Mouse (Mus musculus): ENCODE results near the gene Foxa3. TPM values are rescaled to one million over a fixed set of nuclear protein-coding genes. Genes with fewer than 3 reads are reported as not detected.

Foxa3 gene
- total and polyA plus RNA-seq, 2 experiments: 31.2 to 54.1 TPM

DNA sequence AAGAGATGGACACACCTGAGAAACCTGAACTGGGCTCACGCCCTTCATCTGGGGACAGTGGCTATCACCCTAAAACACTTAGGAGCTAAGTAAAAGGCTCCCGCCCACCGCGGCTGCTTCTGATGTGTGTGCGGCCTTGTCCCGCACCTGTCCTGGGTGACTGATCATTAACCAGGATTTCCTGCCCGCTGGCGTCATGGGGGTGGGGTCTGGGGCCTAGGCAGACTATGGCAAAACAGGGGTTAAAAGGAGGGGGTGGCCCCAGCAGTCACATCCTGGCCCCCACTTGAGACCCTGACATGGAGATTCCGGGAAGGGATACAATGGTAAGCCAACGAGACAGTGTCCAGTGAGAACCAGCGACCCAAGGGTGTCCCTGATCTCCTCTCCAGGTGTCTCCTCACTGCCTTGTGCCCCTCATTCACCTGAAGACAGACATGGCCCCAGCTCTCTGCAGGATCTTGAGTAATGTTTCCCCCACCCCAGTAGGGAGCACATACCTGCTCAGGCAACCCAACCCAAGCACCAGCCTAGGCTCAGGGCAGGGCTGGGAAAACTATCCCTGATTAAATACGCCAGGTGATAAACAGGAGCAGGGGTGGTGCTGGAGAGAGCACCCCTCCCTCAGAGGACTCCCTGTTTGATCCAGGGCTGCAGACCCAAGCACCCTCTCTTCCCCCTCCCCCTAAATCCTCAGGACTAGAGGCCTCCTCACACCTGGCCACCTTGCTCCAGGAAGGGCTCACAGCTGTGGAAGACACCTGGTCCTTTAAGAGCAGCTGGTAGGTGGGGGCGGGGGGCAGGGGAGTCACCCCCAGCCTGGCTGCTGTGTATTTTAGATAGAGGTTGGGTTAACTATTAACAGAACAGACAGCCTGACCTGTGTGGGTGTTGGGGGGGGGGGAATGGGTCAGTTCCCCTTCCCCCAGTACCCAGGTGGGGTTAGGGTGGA, 16.0 kb downstream of the Foxa3 start:
- Histone ChIP-seq H3K36me3 (ENCODE audit: control insufficient read depth, insufficient read depth, low read length) (no peaks in the 10 kb centered on the region), H3K9ac (ENCODE audit: low read depth, low read length) (peak overlapping the region; percentile 55), H3K4me3 (ENCODE audit: insufficient read depth, low read depth, low read length) (peak overlapping the region; percentile 10), H3K4me1 (ENCODE audit: control insufficient read depth, insufficient read depth, low read length) (peaks cover 46% of the 10 kb centered on the region), H3K27me3 (ENCODE audit: control insufficient read depth, insufficient read depth, low read length) (no peaks in the 10 kb centered on the region), H3K79me2 (ENCODE audit: control insufficient read depth, insufficient read depth, low read length) (peaks cover 18% of the 10 kb centered on the region), H3K27ac (replicated peaks; ENCODE audit: insufficient read depth, low read depth, low read length) (peak overlapping the region; percentile 94)
- TF ChIP-seq POLR2A (IDR thresholded peaks at IDR 0.05; ENCODE audit: extremely low read depth, insufficient read depth, low read length) (no peak), CTCF (IDR thresholded peaks at IDR 0.05; ENCODE audit: low read depth, low read length) (no peak)
- 17% methylated on average over 13 of the region's 13 CpGs for WGBS
- peak; percentile 81 for DNase-seq (ENCODE audit: extremely low read depth, low read depth, low spot score)

GRCm38 (mm10) chr7:19006476-19006875, 16.9 kb downstream of the Foxa3 start:
- Histone ChIP-seq H3K27ac (replicated peaks; ENCODE audit: insufficient read depth, low read depth, low read length) (peak overlapping the region; percentile 83), H3K79me2 (ENCODE audit: control insufficient read depth, insufficient read depth, low read length) (peaks cover 18% of the 10 kb centered on the region), H3K36me3 (ENCODE audit: control insufficient read depth, insufficient read depth, low read length) (no peaks in the 10 kb centered on the region), H3K4me1 (ENCODE audit: control insufficient read depth, insufficient read depth, low read length) (peaks cover 45% of the 10 kb centered on the region), H3K9ac (ENCODE audit: low read depth, low read length) (peak overlapping the region; percentile 13; the same call in 1 of the 2 replicates), H3K4me3 (ENCODE audit: insufficient read depth, low read depth, low read length) (no peak overlapping the region), H3K27me3 (ENCODE audit: control insufficient read depth, insufficient read depth, low read length) (no peaks in the 10 kb centered on the region)
- WGBS: 3% methylated on average over 12 of the region's 12 CpGs
- TF ChIP-seq CTCF (IDR thresholded peaks at IDR 0.05; ENCODE audit: low read depth, low read length) (peak; percentile 99), POLR2A (IDR thresholded peaks at IDR 0.05; ENCODE audit: extremely low read depth, insufficient read depth, low read length) (no peak)
- peak; percentile 86 for DNase-seq (ENCODE audit: extremely low read depth, low read depth, low spot score)

- TF ChIP-seq CTCF (IDR thresholded peaks at IDR 0.05; ENCODE audit: low read depth, low read length): no peak
- no peak for TF ChIP-seq POLR2A (IDR thresholded peaks at IDR 0.05; ENCODE audit: extremely low read depth, insufficient read depth, low read length)
- peak overlapping the region; percentile 9; the same call in 1 of the 2 replicates for H3K9ac ChIP-seq (ENCODE audit: low read depth, low read length)
Measured at GRCm38 (mm10) chr7:19005417-19006121, 17.8 kb downstream of the Foxa3 start.

GRCm38 (mm10) chr7:19004631-19005079, 18.7 kb downstream of the Foxa3 start:
- Histone ChIP-seq H3K27me3 (ENCODE audit: control insufficient read depth, insufficient read depth, low read length) (no peaks in the 10 kb centered on the region), H3K4me3 (ENCODE audit: insufficient read depth, low read depth, low read length) (peak overlapping the region; percentile 71), H3K36me3 (ENCODE audit: control insufficient read depth, insufficient read depth, low read length) (no peaks in the 10 kb centered on the region), H3K9ac (ENCODE audit: low read depth, low read length) (peak overlapping the region; percentile 93), H3K79me2 (ENCODE audit: control insufficient read depth, insufficient read depth, low read length) (peaks cover 18% of the 10 kb centered on the region), H3K27ac (replicated peaks; ENCODE audit: insufficient read depth, low read depth, low read length) (peak overlapping the region; percentile 53), H3K4me1 (ENCODE audit: control insufficient read depth, insufficient read depth, low read length) (peaks cover 36% of the 10 kb centered on the region)
- WGBS: 7% methylated on average over 34 of the region's 34 CpGs
- DNase-seq (ENCODE audit: extremely low read depth, low read depth, low spot score): no peak
- TF ChIP-seq CTCF (IDR thresholded peaks at IDR 0.05; ENCODE audit: low read depth, low read length) (no peak), POLR2A (IDR thresholded peaks at IDR 0.05; ENCODE audit: extremely low read depth, insufficient read depth, low read length) (no peak)

More at GRCm38 (mm10) chr7:19005417-19006121, 17.8 kb downstream of the Foxa3 start:
- peak overlapping the region; percentile 71; the same call in 1 of the 2 replicates for H3K4me3 ChIP-seq (ENCODE audit: insufficient read depth, low read depth, low read length)
- H3K27me3 ChIP-seq (ENCODE audit: control insufficient read depth, insufficient read depth, low read length): no peaks in the 10 kb centered on the region
- peaks cover 42% of the 10 kb centered on the region for H3K4me1 ChIP-seq (ENCODE audit: control insufficient read depth, insufficient read depth, low read length)
- H3K27ac ChIP-seq (replicated peaks; ENCODE audit: insufficient read depth, low read depth, low read length): no peak overlapping the region
- DNase-seq (ENCODE audit: extremely low read depth, low read depth, low spot score): no peak
- no peaks in the 10 kb centered on the region for H3K36me3 ChIP-seq (ENCODE audit: control insufficient read depth, insufficient read depth, low read length)
- peaks cover 18% of the 10 kb centered on the region for H3K79me2 ChIP-seq (ENCODE audit: control insufficient read depth, insufficient read depth, low read length)
- WGBS: 55% methylated on average over 34 of the region's 34 CpGs

GRCm38 (mm10) chr7:19003902-19004630, 19.3 kb downstream of the Foxa3 start, which contains the start of gene Irf2bp1:
Irf2bp1 (plus strand) TSS chr7:19004044.
- TF ChIP-seq POLR2A (IDR thresholded peaks at IDR 0.05; ENCODE audit: extremely low read depth, insufficient read depth, low read length) (peak; percentile 82), CTCF (IDR thresholded peaks at IDR 0.05; ENCODE audit: low read depth, low read length) (no peak)
- Histone ChIP-seq H3K9ac (ENCODE audit: low read depth, low read length) (peak within 1 kb of the TSS; percentile 93), H3K79me2 (ENCODE audit: control insufficient read depth, insufficient read depth, low read length) (peaks cover 18% of the 10 kb centered on the region), H3K4me1 (ENCODE audit: control insufficient read depth, insufficient read depth, low read length) (peaks cover 33% of the 10 kb centered on the region), H3K4me3 (ENCODE audit: insufficient read depth, low read depth, low read length) (peak within 1 kb of the TSS; percentile 71), H3K36me3 (ENCODE audit: control insufficient read depth, insufficient read depth, low read length) (no peaks in the 10 kb centered on the region), H3K27ac (replicated peaks; ENCODE audit: insufficient read depth, low read depth, low read length) (peak within 1 kb of the TSS; percentile 89), H3K27me3 (ENCODE audit: control insufficient read depth, insufficient read depth, low read length) (no peaks in the 10 kb centered on the region)
- peak; percentile 84 for DNase-seq (ENCODE audit: extremely low read depth, low read depth, low spot score)
- WGBS: under 1% methylated on average over 87 of the region's 90 CpGs
